Mouse (Mus musculus) liver, embryonic 14.5 days (tissue): ENCODE results near the gene Gm13757. TPM values are rescaled to one million over a fixed set of nuclear protein-coding genes. Genes with fewer than 3 reads are reported as not detected.

Experiments used
- ATAC-seq: fragments of 200-750 bp; cut with Nextera tagmentation; 2 replicates; pipeline ENCODE4 v1.8.0; 2017; ENCODE audit warnings: moderate number of reproducible peaks, mild to moderate bottlenecking, moderate library complexity; ENCODE audit not compliant: insufficient read depth
- DNase-seq, 3 experiments: peaks; one replicate each; pipeline ENCODE4 v3.0.0-alpha.2; 2012 to 2013; ENCODE audit warnings: low read depth in 3 of 3, low spot score in 3 of 3
- H3K27ac ChIP-seq: fragments of 300-500 bp; sonication (generic); 2 replicates; pipeline ENCODE4 v1.5.1; 2014; ENCODE audit warnings: moderate library complexity, mild to moderate bottlenecking, control low read depth, inconsistent platforms
- H3K27me3 ChIP-seq: fragments of 300-500 bp; sonication (generic); 2 replicates; pipeline ENCODE4 v1.6.1; 2014; ENCODE audit warnings: mild to moderate bottlenecking, low read length, moderate library complexity; ENCODE audit not compliant: control insufficient read depth, insufficient read depth
- H3K36me3 ChIP-seq: fragments of 300-500 bp; sonication (generic); replicated peaks from 2 replicates; pipeline ENCODE4 v1.6.1; 2014; ENCODE audit warnings: low read depth; ENCODE audit not compliant: control insufficient read depth, insufficient read depth
- H3K4me1 ChIP-seq, 2 experiments: fragments of 200-500 bp in 1 of 2; fragments of 300-500 bp in 1 of 2; sonication (generic) in 1 of 2; replicated peaks; 2 replicates each; pipeline ENCODE4 v1.6.1; 2012 to 2014; ENCODE audit warnings: antibody characterized with exemption in 1 of 2, inconsistent platforms in 1 of 2, low read length in 1 of 2; ENCODE audit not compliant: control insufficient read depth in 2 of 2, insufficient read depth in 2 of 2
- H3K4me2 ChIP-seq: fragments of 300-500 bp; sonication (generic); 2 replicates; pipeline ENCODE4 v1.6.1; 2014; ENCODE audit warnings: low read depth, mild to moderate bottlenecking, control low read depth, moderate library complexity
- H3K4me3 ChIP-seq, 2 experiments: fragments of 200-500 bp in 1 of 2; fragments of 300-500 bp in 1 of 2; sonication (generic) in 1 of 2; 2 replicates each; pipeline ENCODE4 v1.5.1; 2012 to 2014; ENCODE audit warnings: low read depth in 2 of 2, low read length in 2 of 2, mild to moderate bottlenecking in 2 of 2, control low read depth in 1 of 2, inconsistent platforms in 1 of 2, moderate library complexity in 1 of 2; ENCODE audit not compliant: insufficient read depth in 1 of 2
- H3K9ac ChIP-seq: fragments of 300-500 bp; sonication (generic); replicated peaks from 2 replicates; pipeline ENCODE4 v1.6.1; 2014; ENCODE audit warnings: mild to moderate bottlenecking, control low read depth, moderate library complexity
- H3K9me3 ChIP-seq: fragments of 300-500 bp; sonication (generic); 2 replicates; pipeline ENCODE4 v1.6.1; 2016; ENCODE audit warnings: low read length, mixed read lengths; ENCODE audit not compliant: control insufficient read depth
- CTCF ChIP-seq: IDR thresholded peaks from 2 replicates; pipeline ENCODE4 v1.5.1; 2016; ENCODE audit warnings: antibody characterized with exemption, low read depth, control low read depth
- EP300 ChIP-seq: IDR thresholded peaks from 2 replicates; pipeline ENCODE4 v1.6.1; 2016; ENCODE audit warnings: antibody characterized with exemption, low read depth
- WGBS: fragments of 180-500 bp; shearing (Covaris S2); extraction: QIAGEN DNeasy Blood & Tissue Kit; methylation state at CpG from one replicate; pipeline ENCODE4 v1.1.7; 2014; ENCODE audit not compliant: insufficient replicate concordance; 5-methylcytosine and 5-hydroxymethylcytosine counted together
- polyA plus RNA-seq, 2 experiments: library from polyadenylated mRNA; depleted of rRNA in 1 of 2; stranded (reverse) in 1 of 2; unstranded in 1 of 2; fragments of >200 nt; fragmentation: Nextera tagmentation in 1 of 2; extraction: Ambion mirVana in 1 of 2; gene quantifications; 2 replicates each; pipeline versions ENCODE4 v1.2.1 to v1.2.3; 2012 to 2014

Gm13757 gene
- polyA plus RNA-seq, 2 experiments = not detected

- no peak for DNase-seq
- H3K4me1 ChIP-seq = no peaks in the 10 kb centered on the region
- no peak for ATAC-seq
- no peak within 1 kb of the TSS for H3K4me2 ChIP-seq
- H3K9me3 ChIP-seq = no peaks in the 10 kb centered on the region
- no peaks in the 10 kb centered on the region for H3K36me3 ChIP-seq
- H3K4me3 ChIP-seq = no peak within 1 kb of the TSS
- no peaks in the 10 kb centered on the region for H3K27me3 ChIP-seq
- no peak within 1 kb of the TSS for H3K9ac ChIP-seq
- H3K27ac ChIP-seq = no peak within 1 kb of the TSS
- no peak for TF ChIP-seq CTCF
- TF ChIP-seq EP300 = no peak
- 50% methylated on average over 2 of the region's 2 CpGs for WGBS
Measured at GRCm38 (mm10) chr2:88419051-88419450, 29.9 kb downstream of the Gm13757 start, which contains the start of gene Olfr1180. Gene Olfr1180, minus strand, starts transcription at chr2:88419151.

GRCm38 (mm10) chr2:88406353-88406752 is 42.6 kb downstream of the Gm13757 start, which contains the start of gene Olfr1179:
Gene Olfr1179, minus strand, starts transcription at chr2:88406453.
- Histone ChIP-seq H3K36me3 (no peaks in the 10 kb centered on the region), H3K9me3 (no peaks in the 10 kb centered on the region), H3K27me3 (no peaks in the 10 kb centered on the region), H3K9ac (no peak within 1 kb of the TSS), H3K4me3 (no peak within 1 kb of the TSS), H3K4me2 (no peak within 1 kb of the TSS), H3K4me1 (no peaks in the 10 kb centered on the region), H3K27ac (no peak within 1 kb of the TSS)
- ATAC-seq = no peak
- TF ChIP-seq CTCF = no peak
- TF ChIP-seq EP300 = no peak
- WGBS = 57% methylated on average over 3 of the region's 3 CpGs
- no peak for DNase-seq

Other genes with a start within 250 kb of the Gm13757 start
- gene Olfr1170, start 220.8 kb downstream of the Gm13757 start, polyA plus RNA-seq (2012; rRNA removed) = not detected in 2 replicates
- not detected in 2 replicates for gene Olfr1170, start 220.8 kb downstream of the Gm13757 start, polyA plus RNA-seq (2014; fragmentation: Nextera tagmentation; extraction: Ambion mirVana)
- gene Olfr1173, start 169.3 kb downstream of the Gm13757 start, polyA plus RNA-seq (2012; rRNA removed) = not detected in 2 replicates
- gene Olfr1173, start 169.3 kb downstream of the Gm13757 start, polyA plus RNA-seq (2014; fragmentation: Nextera tagmentation; extraction: Ambion mirVana) = not detected in 2 replicates
- not detected in 2 replicates for gene Olfr1174-ps, start 134.0 kb downstream of the Gm13757 start, polyA plus RNA-seq (2012; rRNA removed)
- not detected in 2 replicates for gene Olfr1174-ps, start 134.0 kb downstream of the Gm13757 start, polyA plus RNA-seq (2014; fragmentation: Nextera tagmentation; extraction: Ambion mirVana)
- gene Olfr1175-ps, start 121.9 kb downstream of the Gm13757 start, polyA plus RNA-seq (2012; rRNA removed) = not detected in 2 replicates
- gene Olfr1175-ps, start 121.9 kb downstream of the Gm13757 start, polyA plus RNA-seq (2014; fragmentation: Nextera tagmentation; extraction: Ambion mirVana) = not detected in 2 replicates
- gene Olfr1176, start 112.4 kb downstream of the Gm13757 start, polyA plus RNA-seq (2012; rRNA removed) = not detected in 2 replicates
- not detected in 2 replicates for gene Olfr1176, start 112.4 kb downstream of the Gm13757 start, polyA plus RNA-seq (2014; fragmentation: Nextera tagmentation; extraction: Ambion mirVana)
- not detected in 2 replicates for gene Olfr1177-ps, start 102.6 kb downstream of the Gm13757 start, polyA plus RNA-seq (2012; rRNA removed)
- gene Olfr1177-ps, start 102.6 kb downstream of the Gm13757 start, polyA plus RNA-seq (2014; fragmentation: Nextera tagmentation; extraction: Ambion mirVana) = not detected in 2 replicates
- not detected in 2 replicates for gene Olfr1178, start 62.1 kb downstream of the Gm13757 start, polyA plus RNA-seq (2012; rRNA removed)
- not detected in 2 replicates for gene Olfr1178, start 62.1 kb downstream of the Gm13757 start, polyA plus RNA-seq (2014; fragmentation: Nextera tagmentation; extraction: Ambion mirVana)
- gene Olfr1179, start 42.7 kb downstream of the Gm13757 start, polyA plus RNA-seq (2012; rRNA removed) = not detected in 2 replicates
- not detected in 2 replicates for gene Olfr1179, start 42.7 kb downstream of the Gm13757 start, polyA plus RNA-seq (2014; fragmentation: Nextera tagmentation; extraction: Ambion mirVana)
- gene Olfr1180, start 30.0 kb downstream of the Gm13757 start, polyA plus RNA-seq (2012; rRNA removed) = not detected in 2 replicates
- not detected in 2 replicates for gene Olfr1180, start 30.0 kb downstream of the Gm13757 start, polyA plus RNA-seq (2014; fragmentation: Nextera tagmentation; extraction: Ambion mirVana)
- gene Olfr1181, start 23.0 kb downstream of the Gm13757 start, polyA plus RNA-seq (2012; rRNA removed) = not detected in 2 replicates
- gene Olfr1181, start 23.0 kb downstream of the Gm13757 start, polyA plus RNA-seq (2014; fragmentation: Nextera tagmentation; extraction: Ambion mirVana) = not detected in 2 replicates
- not detected in 2 replicates for gene Olfr1183, start 5.7 kb upstream of the Gm13757 start, polyA plus RNA-seq (2012; rRNA removed)
- gene Olfr1183, start 5.7 kb upstream of the Gm13757 start, polyA plus RNA-seq (2014; fragmentation: Nextera tagmentation; extraction: Ambion mirVana) = not detected in 2 replicates
- gene Olfr1184, start 34.5 kb upstream of the Gm13757 start, polyA plus RNA-seq (2012; rRNA removed) = not detected in 2 replicates
- gene Olfr1184, start 34.5 kb upstream of the Gm13757 start, polyA plus RNA-seq (2014; fragmentation: Nextera tagmentation; extraction: Ambion mirVana) = not detected in 2 replicates
- not detected in 2 replicates for gene Olfr1185-ps1, start 44.2 kb upstream of the Gm13757 start, polyA plus RNA-seq (2012; rRNA removed)
- not detected in 2 replicates for gene Olfr1185-ps1, start 44.2 kb upstream of the Gm13757 start, polyA plus RNA-seq (2014; fragmentation: Nextera tagmentation; extraction: Ambion mirVana)
- gene Olfr1186, start 69.4 kb upstream of the Gm13757 start, polyA plus RNA-seq (2012; rRNA removed) = not detected in 2 replicates
- not detected in 2 replicates for gene Olfr1186, start 69.4 kb upstream of the Gm13757 start, polyA plus RNA-seq (2014; fragmentation: Nextera tagmentation; extraction: Ambion mirVana)
- gene Olfr1188, start 107.8 kb upstream of the Gm13757 start, polyA plus RNA-seq (2012; rRNA removed) = not detected in 2 replicates
- gene Olfr1188, start 107.8 kb upstream of the Gm13757 start, polyA plus RNA-seq (2014; fragmentation: Nextera tagmentation; extraction: Ambion mirVana) = not detected in 2 replicates
- not detected in 2 replicates for gene Olfr1189, start 137.3 kb upstream of the Gm13757 start, polyA plus RNA-seq (2012; rRNA removed)
- not detected in 2 replicates for gene Olfr1189, start 137.3 kb upstream of the Gm13757 start, polyA plus RNA-seq (2014; fragmentation: Nextera tagmentation; extraction: Ambion mirVana)
- not detected in 2 replicates for gene Olfr1191-ps1, start 191.4 kb upstream of the Gm13757 start, polyA plus RNA-seq (2012; rRNA removed)
- not detected in 2 replicates for gene Olfr1191-ps1, start 191.4 kb upstream of the Gm13757 start, polyA plus RNA-seq (2014; fragmentation: Nextera tagmentation; extraction: Ambion mirVana)
- not detected in 2 replicates for gene Olfr1192-ps1, start 199.4 kb upstream of the Gm13757 start, polyA plus RNA-seq (2012; rRNA removed)
- not detected in 2 replicates for gene Olfr1192-ps1, start 199.4 kb upstream of the Gm13757 start, polyA plus RNA-seq (2014; fragmentation: Nextera tagmentation; extraction: Ambion mirVana)
- not detected in 2 replicates for gene Olfr1193, start 226.5 kb upstream of the Gm13757 start, polyA plus RNA-seq (2012; rRNA removed)
- gene Olfr1193, start 226.5 kb upstream of the Gm13757 start, polyA plus RNA-seq (2014; fragmentation: Nextera tagmentation; extraction: Ambion mirVana) = not detected in 2 replicates
- not detected in 2 replicates for gene Olfr1195, start 240.1 kb upstream of the Gm13757 start, polyA plus RNA-seq (2012; rRNA removed)
- not detected in 2 replicates for gene Olfr1195, start 240.1 kb upstream of the Gm13757 start, polyA plus RNA-seq (2014; fragmentation: Nextera tagmentation; extraction: Ambion mirVana)